Mouse (Mus musculus): ENCODE data around the gene Sorl1. TPM values are rescaled to one million over a fixed set of nuclear protein-coding genes. Genes with fewer than 3 reads are reported as not detected.

Sorl1 gene
- total and polyA plus RNA-seq, 2 experiments from 2014 or later: 5.6 to 17.9 TPM

GRCm38 (mm10) chr9:42034116-42034520 is 90.0 kb downstream of the Sorl1 start:
- no peak overlapping the region for H3K27ac ChIP-seq (ENCODE audit: low read depth, low read length)
- ATAC-seq (no peak), DNase-seq (no peak)
- no peak overlapping the region for H3K9ac ChIP-seq
- H3K27me3 ChIP-seq (ENCODE audit: insufficient read depth, low read length): no peaks in the 10 kb centered on the region
- H3K4me1 ChIP-seq (ENCODE audit: insufficient read depth): no peaks in the 10 kb centered on the region
- no peak overlapping the region for H3K4me3 ChIP-seq (ENCODE audit: low read depth, low read length)
- 59% methylated on average over 9 of the region's 9 CpGs for WGBS
- H3K36me3 ChIP-seq (ENCODE audit: insufficient read depth): peaks cover 9% of the 10 kb centered on the region; the same call in 1 of the 2 replicates
- no peak for TF ChIP-seq CTCF (IDR thresholded peaks at IDR 0.05; ENCODE audit: low read depth)
- H3K9me3 ChIP-seq (ENCODE audit: low read length): no peaks in the 10 kb centered on the region
- no peak overlapping the region for H3K4me2 ChIP-seq (ENCODE audit: low read depth)

- Histone ChIP-seq H3K4me3 (ENCODE audit: low read depth, low read length) (no peak overlapping the region), H3K27me3 (ENCODE audit: insufficient read depth, low read length) (no peaks in the 10 kb centered on the region), H3K4me2 (ENCODE audit: low read depth) (no peak overlapping the region), H3K27ac (ENCODE audit: low read depth, low read length) (no peak overlapping the region), H3K9me3 (ENCODE audit: low read length) (no peaks in the 10 kb centered on the region), H3K9ac (no peak overlapping the region), H3K4me1 (ENCODE audit: insufficient read depth) (no peaks in the 10 kb centered on the region), H3K36me3 (ENCODE audit: insufficient read depth) (peaks cover 13% of the 10 kb centered on the region; the same call in 1 of the 2 replicates)
- ATAC-seq (no peak), DNase-seq (no peak)
- no peak for TF ChIP-seq CTCF (IDR thresholded peaks at IDR 0.05; ENCODE audit: low read depth)
- WGBS: 49% methylated on average over 19 of the region's 19 CpGs
These were observed 90.6 kb downstream of the Sorl1 start for GRCm38 (mm10) chr9:42033291-42034115.

GRCm38 (mm10) chr9:42032419-42032818 is 91.7 kb downstream of the Sorl1 start:
- Histone ChIP-seq H3K4me3 (ENCODE audit: low read depth, low read length) (no peak overlapping the region), H3K9ac (no peak overlapping the region), H3K4me1 (ENCODE audit: insufficient read depth) (no peaks in the 10 kb centered on the region), H3K36me3 (ENCODE audit: insufficient read depth) (peaks cover 13% of the 10 kb centered on the region; the same call in 1 of the 2 replicates), H3K27me3 (ENCODE audit: insufficient read depth, low read length) (no peaks in the 10 kb centered on the region), H3K27ac (ENCODE audit: low read depth, low read length) (no peak overlapping the region), H3K9me3 (ENCODE audit: low read length) (no peaks in the 10 kb centered on the region), H3K4me2 (ENCODE audit: low read depth) (no peak overlapping the region)
- 66% methylated on average over 9 of the region's 9 CpGs for WGBS
- TF ChIP-seq CTCF (IDR thresholded peaks at IDR 0.05; ENCODE audit: low read depth): peak; percentile 9; the same call in 1 of the 2 replicates
- DNase-seq: no peak
- ATAC-seq: no peak

GRCm38 (mm10) chr9:42028807-42029206 is 95.3 kb downstream of the Sorl1 start:
- no peak overlapping the region for H3K9ac ChIP-seq
- no peaks in the 10 kb centered on the region for H3K4me1 ChIP-seq (ENCODE audit: insufficient read depth)
- no peak overlapping the region for H3K4me3 ChIP-seq (ENCODE audit: low read depth, low read length)
- H3K27me3 ChIP-seq (ENCODE audit: insufficient read depth, low read length): no peaks in the 10 kb centered on the region
- H3K9me3 ChIP-seq (ENCODE audit: low read length): no peaks in the 10 kb centered on the region
- no peak for TF ChIP-seq CTCF (IDR thresholded peaks at IDR 0.05; ENCODE audit: low read depth)
- 81% methylated on average over 4 of the region's 4 CpGs for WGBS
- DNase-seq (no peak), ATAC-seq (no peak)
- no peak overlapping the region for H3K4me2 ChIP-seq (ENCODE audit: low read depth)
- no peak overlapping the region for H3K27ac ChIP-seq (ENCODE audit: low read depth, low read length)
- H3K36me3 ChIP-seq (ENCODE audit: insufficient read depth): peaks cover 13% of the 10 kb centered on the region

- no peak for ATAC-seq
- 86% methylated on average over 9 of the region's 9 CpGs for WGBS
- Histone ChIP-seq H3K4me3 (ENCODE audit: low read depth, low read length) (no peak overlapping the region), H3K27ac (ENCODE audit: low read depth, low read length) (no peak overlapping the region), H3K4me2 (ENCODE audit: low read depth) (no peak overlapping the region), H3K27me3 (ENCODE audit: insufficient read depth, low read length) (no peaks in the 10 kb centered on the region), H3K36me3 (ENCODE audit: insufficient read depth) (peaks cover 15% of the 10 kb centered on the region; the same call in 1 of the 2 replicates), H3K9me3 (ENCODE audit: low read length) (no peaks in the 10 kb centered on the region), H3K4me1 (ENCODE audit: insufficient read depth) (no peaks in the 10 kb centered on the region), H3K9ac (no peak overlapping the region)
- no peak for DNase-seq
- TF ChIP-seq CTCF (IDR thresholded peaks at IDR 0.05; ENCODE audit: low read depth): no peak
These were observed 99.8 kb downstream of the Sorl1 start for GRCm38 (mm10) chr9:42024257-42024656.

DNA sequence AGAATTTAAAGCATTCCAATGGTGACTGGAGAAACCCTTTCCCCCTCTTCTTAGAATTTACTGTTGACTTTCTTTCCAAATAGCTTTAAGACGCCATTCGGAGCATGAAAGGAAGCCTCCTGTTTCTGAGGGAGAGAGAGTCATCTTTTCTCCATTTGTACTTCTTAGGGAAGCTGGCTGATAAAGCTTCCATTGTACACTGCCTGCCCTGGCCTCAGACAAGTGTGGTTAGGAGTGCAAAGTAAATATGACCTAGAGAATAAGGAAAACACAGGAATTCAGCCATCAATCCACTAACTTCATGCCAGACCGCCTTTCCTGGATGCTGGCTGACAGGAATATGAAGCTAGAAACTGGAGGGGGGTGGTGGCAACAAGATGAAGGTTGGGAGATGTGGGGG is 100.7 kb downstream of the Sorl1 start:
- no peak for ATAC-seq
- H3K4me3 ChIP-seq (ENCODE audit: low read depth, low read length): no peak overlapping the region
- H3K9me3 ChIP-seq (ENCODE audit: low read length): no peaks in the 10 kb centered on the region
- no peak overlapping the region for H3K27ac ChIP-seq (ENCODE audit: low read depth, low read length)
- no peaks in the 10 kb centered on the region for H3K27me3 ChIP-seq (ENCODE audit: insufficient read depth, low read length)
- no peaks in the 10 kb centered on the region for H3K4me1 ChIP-seq (ENCODE audit: insufficient read depth)
- H3K36me3 ChIP-seq (ENCODE audit: insufficient read depth): peaks cover 14% of the 10 kb centered on the region
- WGBS: 78% methylated on average over 3 of the region's 3 CpGs
- DNase-seq: no peak
- no peak overlapping the region for H3K4me2 ChIP-seq (ENCODE audit: low read depth)
- no peak for TF ChIP-seq CTCF (IDR thresholded peaks at IDR 0.05; ENCODE audit: low read depth)
- H3K9ac ChIP-seq: no peak overlapping the region

- Histone ChIP-seq H3K4me1 (ENCODE audit: insufficient read depth) (no peaks in the 10 kb centered on the region), H3K27ac (ENCODE audit: low read depth, low read length) (no peak overlapping the region), H3K4me2 (ENCODE audit: low read depth) (no peak overlapping the region), H3K27me3 (ENCODE audit: insufficient read depth, low read length) (no peaks in the 10 kb centered on the region), H3K4me3 (ENCODE audit: low read depth, low read length) (no peak overlapping the region), H3K9ac (no peak overlapping the region), H3K36me3 (ENCODE audit: insufficient read depth) (peaks cover 14% of the 10 kb centered on the region), H3K9me3 (ENCODE audit: low read length) (no peaks in the 10 kb centered on the region)
- no peak for ATAC-seq
- 93% methylated on average over 12 of the region's 12 CpGs for WGBS
- no peak for DNase-seq
- TF ChIP-seq CTCF (IDR thresholded peaks at IDR 0.05; ENCODE audit: low read depth): no peak
These were observed 101.8 kb downstream of the Sorl1 start for GRCm38 (mm10) chr9:42022318-42022717.
